Mouse (Mus musculus) G1E (cell line): ENCODE results near the gene Ankrd63. TPM values are rescaled to one million over a fixed set of nuclear protein-coding genes. Genes with fewer than 3 reads are reported as not detected.
A peak's percentile ranks its signal among the peaks of the same experiment; 100 is the strongest.

Source experiments
- ATAC-seq: 2 replicates; pipeline ENCODE4 v1.8.0; 2016; ENCODE audit warnings: mild to moderate bottlenecking; ENCODE audit not compliant: insufficient number of reproducible peaks, poor library complexity, low FRiP score, severe bottlenecking; ENCODE audit errors: extremely low read depth
- DNase-seq: peaks from one replicate; pipeline ENCODE4 v3.0.0; 2012; ENCODE audit warnings: low spot score
- H3K27me3 ChIP-seq: 2 replicates; pipeline ENCODE4 v1.6.1; 2012; ENCODE audit warnings: mild to moderate bottlenecking, low read length, inconsistent platforms; ENCODE audit not compliant: insufficient read depth
- H3K36me3 ChIP-seq: replicated peaks from 2 replicates; pipeline ENCODE3; 2012; ENCODE audit warnings: mild to moderate bottlenecking, inconsistent platforms
- H3K4me1 ChIP-seq: 2 replicates; pipeline ENCODE4 v1.6.1; 2012; ENCODE audit warnings: low read depth, low read length, inconsistent platforms, mixed read lengths; ENCODE audit not compliant: insufficient read depth
- H3K4me3 ChIP-seq: 2 replicates; pipeline ENCODE4 v1.5.1; 2012; ENCODE audit warnings: low read depth, mild to moderate bottlenecking, inconsistent platforms, low read length, moderate library complexity, mixed read lengths
- H3K9me3 ChIP-seq: replicated peaks from 2 replicates; pipeline ENCODE4 v1.6.1; 2012; ENCODE audit warnings: inconsistent platforms
- CTCF ChIP-seq: IDR thresholded peaks from 2 replicates; pipeline ENCODE4 v1.5.1; 2012; ENCODE audit warnings: low read depth, low read length, inconsistent platforms, mixed read lengths
- GATA1 ChIP-seq: IDR thresholded peaks from 2 replicates; pipeline ENCODE4 v1.6.1; 2012; ENCODE audit warnings: borderline replicate concordance, low read length, inconsistent platforms, mixed read lengths
- GATA2 ChIP-seq: IDR thresholded peaks from 2 replicates; pipeline ENCODE4 v1.6.1; 2012; ENCODE audit warnings: low read depth, low read length, inconsistent platforms, borderline replicate concordance
- POLR2AphosphoS5 ChIP-seq: IDR thresholded peaks from 2 replicates; pipeline ENCODE4 v1.6.1; 2012; ENCODE audit warnings: low read depth, low read length, inconsistent platforms; ENCODE audit not compliant: insufficient replicate concordance
- TAL1 ChIP-seq: conservative IDR thresholded peaks from 2 replicates; pipeline ENCODE4 v1.6.1; 2012; ENCODE audit warnings: low read depth, low read length, inconsistent platforms, mixed read lengths
- polyA plus RNA-seq: library from polyadenylated mRNA; stranded (reverse); fragments of >175 nt; gene quantifications from 2 replicates; pipeline ENCODE4 v1.2.3, GENCODE M21; 2012
- total RNA-seq, 2 experiments: library from RNA; stranded (forward) in 1 of 2; stranded (reverse) in 1 of 2; fragments of 200-1000 nt in 1 of 2; fragments of >200 nt in 1 of 2; fragmentation: Nextera tagmentation in 1 of 2; gene quantifications; 2 replicates each; pipeline ENCODE4 v1.2.3; 2014 to 2017

Gene Ankrd63
- total and polyA plus RNA-seq, 3 experiments, result 0.05 TPM; not detected in 2

DNA sequence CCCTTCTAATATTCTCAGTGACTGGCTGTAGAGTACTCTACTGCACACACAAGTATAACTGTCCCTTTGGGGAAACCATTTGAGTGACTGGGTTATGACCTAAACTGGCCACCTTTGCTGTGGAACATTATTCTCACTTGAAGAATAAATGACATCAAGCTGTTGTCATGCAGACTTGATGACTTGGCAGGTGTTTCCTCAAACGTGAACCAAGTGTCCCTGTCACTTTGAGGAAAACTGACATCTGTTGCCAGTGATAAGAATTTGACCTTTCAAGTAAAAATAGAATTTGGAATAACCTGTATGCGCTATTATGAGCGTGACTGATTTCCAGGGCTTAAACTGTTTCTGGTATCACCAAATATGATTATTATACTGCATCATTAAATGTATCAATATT lies 36.6 kb upstream of the Ankrd63 start:
- H3K4me3 ChIP-seq, result no peak overlapping the region
- ATAC-seq (no peak), DNase-seq (no peak)
- no peaks in the 10 kb centered on the region for H3K36me3 ChIP-seq
- H3K27me3 ChIP-seq, result peaks cover 14% of the 10 kb centered on the region
- TF ChIP-seq POLR2AphosphoS5 (no peak), GATA2 (no peak), TAL1 (no peak), CTCF (no peak), GATA1 (no peak)
- H3K9me3 ChIP-seq, result no peaks in the 10 kb centered on the region
- H3K4me1 ChIP-seq, result peaks cover 25% of the 10 kb centered on the region

DNA sequence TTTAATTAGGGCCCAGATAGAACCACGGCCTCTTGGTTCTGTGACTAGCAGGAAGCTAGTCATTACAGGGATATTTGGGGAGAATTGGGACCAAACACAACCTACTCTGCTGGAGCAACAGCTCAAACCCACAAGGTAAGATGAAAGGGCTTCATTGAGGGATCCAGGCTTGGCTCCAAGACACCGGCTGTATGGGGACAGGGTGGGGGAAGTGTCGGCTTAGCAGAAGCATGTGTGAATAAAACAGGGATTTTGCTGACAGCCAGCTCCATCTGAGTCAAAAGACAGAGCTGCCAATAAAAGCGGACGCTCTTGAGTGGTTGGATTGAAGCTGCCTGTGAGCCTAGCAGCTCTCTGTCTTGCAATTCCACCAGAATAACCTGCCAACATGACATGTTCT lies 29.6 kb upstream of the Ankrd63 start:
- H3K27me3 ChIP-seq, result peaks cover 42% of the 10 kb centered on the region

DNA sequence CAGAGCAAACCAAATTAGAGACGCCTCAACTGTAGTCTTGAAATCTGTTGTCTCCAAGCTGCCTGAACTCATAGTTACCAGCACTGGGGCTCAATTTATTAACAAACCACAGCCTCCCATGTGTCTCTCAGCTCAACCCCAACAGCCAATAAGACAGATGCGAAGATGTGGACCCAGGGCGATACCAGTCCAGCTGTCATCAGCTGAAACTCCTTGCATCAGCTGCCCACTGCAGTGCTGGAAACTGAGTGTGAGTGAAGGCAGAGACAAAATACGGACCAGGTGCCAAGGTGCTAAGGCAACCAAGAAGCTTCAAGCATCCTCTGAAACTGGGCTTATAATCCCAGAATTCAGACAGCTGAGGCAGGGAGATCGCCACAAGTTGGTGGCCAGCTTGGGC lies 28.2 kb upstream of the Ankrd63 start:
- no peak for ATAC-seq
- TF ChIP-seq GATA2, result no peak
- no peak for TF ChIP-seq CTCF
- TF ChIP-seq GATA1, result no peak
- Histone ChIP-seq H3K36me3 (no peaks in the 10 kb centered on the region), H3K9me3 (no peaks in the 10 kb centered on the region), H3K4me3 (no peak overlapping the region), H3K4me1 (peaks cover 2% of the 10 kb centered on the region; the same call in 1 of the 2 replicates), H3K27me3 (peaks cover 55% of the 10 kb centered on the region)
- no peak for DNase-seq

More for the DNA sequence above, 29.6 kb upstream of the Ankrd63 start:
- DNase-seq (no peak), ATAC-seq (no peak)
- Histone ChIP-seq H3K9me3 (no peaks in the 10 kb centered on the region), H3K4me3 (no peak overlapping the region), H3K4me1 (peaks cover 2% of the 10 kb centered on the region; the same call in 1 of the 2 replicates), H3K36me3 (no peaks in the 10 kb centered on the region)
- TF ChIP-seq TAL1, result no peak
- TF ChIP-seq GATA2, result no peak
- no peak for TF ChIP-seq CTCF
- TF ChIP-seq GATA1, result no peak
- no peak for TF ChIP-seq POLR2AphosphoS5

DNA sequence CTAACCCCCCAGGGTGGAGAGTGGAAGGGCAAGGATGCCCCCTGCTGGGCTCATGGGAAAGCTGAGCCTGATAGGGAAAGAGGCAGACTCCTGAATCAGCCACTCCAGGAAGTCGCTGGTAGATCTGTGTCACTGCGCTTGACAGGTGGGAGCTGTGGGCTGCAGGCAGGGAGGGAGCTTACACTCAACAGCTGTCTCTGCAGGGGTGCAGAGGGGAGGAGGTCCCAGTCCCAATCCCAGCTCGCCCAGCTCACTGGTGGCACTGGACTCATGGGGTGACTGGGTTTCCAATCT lies 26.8 kb upstream of the Ankrd63 start:
- TF ChIP-seq GATA2, result no peak
- no peak for TF ChIP-seq GATA1
- TF ChIP-seq CTCF, result 0 out of 2 replicates have a peak, but pooled peaks have one; percentile 10
- ATAC-seq (0 out of 2 replicates have a peak, but pooled peaks have one; percentile 28), DNase-seq (peak; percentile 27)
- peaks cover 58% of the 10 kb centered on the region for H3K27me3 ChIP-seq
- H3K4me1 ChIP-seq, result peaks cover 2% of the 10 kb centered on the region; the same call in 1 of the 2 replicates
- H3K36me3 ChIP-seq, result no peaks in the 10 kb centered on the region
- no peak overlapping the region for H3K4me3 ChIP-seq
- no peaks in the 10 kb centered on the region for H3K9me3 ChIP-seq

DNA sequence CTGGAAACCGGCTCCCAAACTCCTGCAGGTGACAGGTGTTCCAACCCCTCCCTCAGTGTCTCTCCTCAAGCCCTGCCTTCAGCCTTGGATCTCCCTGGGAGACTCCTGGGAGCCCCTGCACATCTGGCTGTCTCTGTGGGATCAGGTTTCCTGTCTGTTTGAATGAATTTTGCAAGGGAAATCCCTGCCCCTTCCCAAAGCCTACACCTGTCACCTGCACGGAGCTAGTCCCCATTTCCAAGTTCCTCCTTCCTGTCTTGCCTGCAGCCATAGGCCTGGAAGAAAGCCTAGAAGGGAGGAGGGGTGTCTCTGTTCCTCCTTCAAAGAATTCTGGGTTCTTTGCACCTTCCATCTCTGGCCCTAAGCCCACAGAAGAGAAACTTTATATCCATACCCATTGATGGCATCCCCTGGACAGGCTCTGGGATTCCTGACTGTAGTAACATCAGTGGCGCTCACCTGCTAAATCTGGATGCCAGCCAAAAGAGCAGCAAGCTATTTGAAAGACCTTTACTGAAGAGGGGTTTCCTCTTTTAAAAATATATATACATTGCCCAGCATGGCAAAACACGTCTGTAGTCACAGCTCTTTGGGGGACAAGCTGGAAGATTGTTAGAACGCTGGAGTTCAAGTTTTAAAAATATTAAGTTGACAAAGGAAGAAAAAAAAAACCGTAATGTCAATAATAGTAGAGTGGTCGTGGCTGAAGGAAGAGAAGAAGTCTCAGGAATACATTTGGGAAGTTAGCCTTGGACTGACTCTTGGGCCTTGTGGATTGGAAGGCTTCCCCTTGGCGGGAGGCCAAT lies 26.3 kb upstream of the Ankrd63 start:
- H3K4me3 ChIP-seq, result no peak overlapping the region
- no peak for DNase-seq
- H3K36me3 ChIP-seq, result no peaks in the 10 kb centered on the region
- TF ChIP-seq POLR2AphosphoS5 (no peak), GATA2 (no peak), TAL1 (no peak), CTCF (no peak), GATA1 (no peak)
- peaks cover 2% of the 10 kb centered on the region; the same call in 1 of the 2 replicates for H3K4me1 ChIP-seq
- H3K27me3 ChIP-seq, result peaks cover 63% of the 10 kb centered on the region
- ATAC-seq, result no peak
- no peaks in the 10 kb centered on the region for H3K9me3 ChIP-seq

DNA sequence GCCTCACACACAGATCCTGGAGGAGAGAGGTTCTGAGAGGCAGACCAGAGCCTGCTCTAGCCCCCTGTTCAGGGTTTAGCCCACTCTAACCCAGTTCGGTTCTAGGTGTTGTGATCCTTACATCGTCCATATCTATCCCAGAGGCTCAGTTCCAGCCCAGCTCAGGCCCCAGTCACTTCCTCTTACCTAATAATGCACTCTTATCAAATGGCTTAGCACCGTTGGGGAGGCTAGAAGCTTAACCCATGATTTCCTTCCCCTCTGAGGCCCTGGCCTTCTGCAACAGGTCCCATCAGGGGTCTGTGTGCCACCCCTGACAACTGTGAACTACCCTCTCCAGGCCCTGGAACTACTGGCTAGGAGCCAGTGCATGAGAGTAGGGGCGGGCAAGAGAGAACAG lies 25.4 kb upstream of the Ankrd63 start:
- DNase-seq (no peak), ATAC-seq (0 out of 2 replicates have a peak, but pooled peaks have one; percentile 11)
- TF ChIP-seq POLR2AphosphoS5 (no peak), CTCF (no peak), TAL1 (no peak), GATA1 (no peak), GATA2 (no peak)
- peaks cover 64% of the 10 kb centered on the region for H3K27me3 ChIP-seq
- peaks cover 2% of the 10 kb centered on the region; the same call in 1 of the 2 replicates for H3K4me1 ChIP-seq
- no peak overlapping the region for H3K4me3 ChIP-seq
- H3K36me3 ChIP-seq, result no peaks in the 10 kb centered on the region
- H3K9me3 ChIP-seq, result no peaks in the 10 kb centered on the region
